Mouse (Mus musculus): Measurements from ENCODE around the gene Gpc5.
"Not testable (repeated sequence)": the region's sequence is repeated elsewhere in the genome, so short reads cannot be mapped to it uniquely, and the experiment has no call there.

The Gpc5 gene

GRCm38 (mm10) chr14:115092081-115092480 is at the start of gene Gpc5:
Gene Gpc5, plus strand, starts transcription at chr14:115092215.
- DNase-seq (ENCODE audit: low spot score): peak; percentile 60

- no peak for DNase-seq (ENCODE audit: low spot score)
These were observed 49.4 kb upstream of the Gpc5 start for GRCm38 (mm10) chr14:115042660-115043059.

GRCm38 (mm10) chr14:115044016-115044415 is 48.0 kb upstream of the Gpc5 start:
- DNase-seq (ENCODE audit: low spot score): no peak

GRCm38 (mm10) chr14:115045712-115046111 is 46.3 kb upstream of the Gpc5 start:
- DNase-seq (ENCODE audit: low spot score): no peak

GRCm38 (mm10) chr14:115047316-115047715 is 44.7 kb upstream of the Gpc5 start:
- no peak for DNase-seq (ENCODE audit: low spot score)

- no peak for DNase-seq (ENCODE audit: low spot score)
These were observed 43.8 kb upstream of the Gpc5 start for GRCm38 (mm10) chr14:115047990-115048862.

- no peak for DNase-seq (ENCODE audit: low spot score)
These were observed 43.0 kb upstream of the Gpc5 start for GRCm38 (mm10) chr14:115048863-115049566.

GRCm38 (mm10) chr14:115049831-115050230 is 42.2 kb upstream of the Gpc5 start:
- no peak for DNase-seq (ENCODE audit: low spot score)

GRCm38 (mm10) chr14:115051106-115051760 is 40.8 kb upstream of the Gpc5 start:
- no peak for DNase-seq (ENCODE audit: low spot score)

GRCm38 (mm10) chr14:115052371-115052770 is 39.6 kb upstream of the Gpc5 start:
- DNase-seq (ENCODE audit: low spot score): no peak

GRCm38 (mm10) chr14:115054252-115054651 is 37.8 kb upstream of the Gpc5 start:
- no peak for DNase-seq (ENCODE audit: low spot score)

- DNase-seq (ENCODE audit: low spot score): no peak
These were observed 34.5 kb upstream of the Gpc5 start for GRCm38 (mm10) chr14:115057524-115057923.

- not testable (repeated sequence) for DNase-seq (ENCODE audit: low spot score)
These were observed 25.9 kb upstream of the Gpc5 start for GRCm38 (mm10) chr14:115066164-115066563.

- no peak for DNase-seq (ENCODE audit: low spot score)
These were observed 21.5 kb upstream of the Gpc5 start for GRCm38 (mm10) chr14:115070534-115070933.

GRCm38 (mm10) chr14:115077340-115077739 is 14.7 kb upstream of the Gpc5 start:
- DNase-seq (ENCODE audit: low spot score): no peak

GRCm38 (mm10) chr14:115078064-115078463 is 14.0 kb upstream of the Gpc5 start:
- no peak for DNase-seq (ENCODE audit: low spot score)

GRCm38 (mm10) chr14:115081728-115082502 is 10.1 kb upstream of the Gpc5 start:
- no peak for DNase-seq (ENCODE audit: low spot score)

GRCm38 (mm10) chr14:115090516-115090915 is 1.5 kb upstream of the Gpc5 start:
- DNase-seq (ENCODE audit: low spot score): no peak

GRCm38 (mm10) chr14:115092510-115092909 is 495 bp downstream of the Gpc5 start:
- no peak for DNase-seq (ENCODE audit: low spot score)

GRCm38 (mm10) chr14:115092952-115093351 is 937 bp downstream of the Gpc5 start:
- no peak for DNase-seq (ENCODE audit: low spot score)

GRCm38 (mm10) chr14:115100617-115101299 is 8.7 kb downstream of the Gpc5 start:
- DNase-seq (ENCODE audit: low spot score): no peak
